Mouse (Mus musculus) hematopoietic stem cell, adult 5-6 weeks (primary cell): ENCODE results near the gene Mmel1. TPM values are rescaled to one million over a fixed set of nuclear protein-coding genes. Genes with fewer than 3 reads are reported as not detected.
A peak's percentile ranks its signal among the peaks of the same experiment; 100 is the strongest.

ENCODE experiments used
- ATAC-seq, 2 experiments: fragments of 125-278 bp in 1 of 2; replicated peaks in 1 of 2; 2 replicates each; pipeline ENCODE4 v1.8.0; 2016 to 2017; ENCODE audit warnings: inconsistent platforms in 2 of 2, mild to moderate bottlenecking in 2 of 2, moderate number of reproducible peaks in 2 of 2, low read depth in 1 of 2, moderate TSS enrichment in 1 of 2; ENCODE audit not compliant: low FRiP score in 2 of 2, poor library complexity in 2 of 2, severe bottlenecking in 2 of 2, insufficient read depth in 1 of 2, low TSS enrichment in 1 of 2
- total RNA-seq: library from RNA; stranded (forward); fragments of 172-1452, 232-1000 nt; gene quantifications from 2 replicates; pipeline ENCODE4 v1.2.3, GENCODE M21; 2017

Mmel1 gene
- total RNA-seq: not detected in 2 replicates

- ATAC-seq: no peak
Observed at GRCm38 (mm10) chr4:154869440-154869839, at the start of gene Mmel1. Gene Mmel1 (plus strand): TSS chr4:154869585.

DNA sequence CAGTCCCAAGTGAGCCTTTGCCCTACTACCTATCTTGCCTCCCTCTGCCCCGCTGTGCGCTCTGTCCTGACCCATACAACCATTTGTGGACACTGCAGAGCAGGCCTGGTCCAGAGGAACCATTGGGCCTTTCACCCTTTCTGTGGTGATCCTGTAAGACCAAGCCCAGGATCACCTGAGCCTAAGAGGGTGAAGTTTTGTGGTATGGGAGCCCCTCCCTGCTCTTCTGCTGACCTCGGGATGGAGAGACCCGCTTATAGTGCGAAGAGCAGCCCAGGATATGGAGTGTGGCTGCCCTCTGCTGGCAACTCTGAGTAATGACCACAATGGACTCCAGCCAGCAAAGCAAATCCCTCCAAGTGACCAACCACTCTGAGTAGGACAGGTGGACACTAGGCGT lies 43.7 kb upstream of the Mmel1 start:
- ATAC-seq: peak; percentile 24 to 80; a peak in 2 of 4 replicates

- ATAC-seq: no peak
Observed at GRCm38 (mm10) chr4:154826224-154826623, 43.2 kb upstream of the Mmel1 start.

DNA sequence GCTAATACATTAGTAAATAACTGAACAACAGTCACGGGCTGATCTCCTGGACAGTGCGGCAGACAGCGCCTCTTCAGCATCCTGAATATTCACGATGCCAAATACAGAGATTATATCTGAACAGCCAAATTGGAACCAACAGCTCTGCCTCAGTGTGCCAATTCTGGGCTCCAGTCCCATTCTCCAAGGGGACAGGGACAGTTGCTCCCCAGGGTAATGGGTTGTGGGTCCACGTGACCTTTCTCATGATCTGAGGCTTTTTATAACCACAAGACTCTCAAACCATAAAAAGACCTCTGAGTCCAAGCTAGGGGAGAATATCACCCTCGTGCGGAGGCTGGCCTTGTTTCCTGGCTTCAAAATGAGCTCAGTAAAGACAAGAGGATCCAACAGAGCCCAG lies 42.2 kb upstream of the Mmel1 start:
- no peak for ATAC-seq

DNA sequence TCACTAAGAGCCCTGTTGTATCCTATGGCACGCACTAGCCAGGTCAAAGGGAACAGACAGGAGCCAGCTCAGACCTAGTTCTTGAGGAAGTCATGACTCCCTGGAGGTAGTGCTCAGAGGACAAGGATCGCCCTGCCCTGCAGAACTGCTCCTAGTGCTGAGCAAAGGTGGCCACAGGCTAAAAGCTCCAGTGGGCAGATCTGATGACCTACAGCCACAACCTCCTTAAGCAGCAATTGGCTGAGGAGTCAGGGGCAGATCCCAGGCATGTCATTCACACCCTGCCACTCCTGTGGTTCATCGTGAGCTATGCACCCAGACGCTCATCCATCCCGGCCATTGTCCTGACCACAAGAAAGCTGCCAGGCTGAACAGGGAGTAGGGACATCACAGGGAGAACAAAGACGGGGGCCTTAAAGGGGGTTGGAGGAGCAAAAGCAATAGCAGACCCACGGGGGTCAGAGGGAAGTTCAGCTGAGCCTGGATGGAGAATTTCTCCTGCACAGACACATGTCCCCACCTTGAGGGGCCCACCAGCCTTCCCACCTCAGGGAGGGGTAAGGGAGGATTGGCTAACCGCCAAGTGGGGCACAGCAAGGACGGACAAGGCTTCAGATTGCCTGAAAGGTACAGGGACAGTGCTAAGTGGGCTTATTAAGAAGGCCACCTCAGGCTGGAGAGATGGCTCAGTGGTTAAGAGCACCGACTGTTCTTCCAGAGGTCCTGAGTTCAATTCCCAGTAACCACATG lies 41.3 kb upstream of the Mmel1 start:
- no peak for ATAC-seq

- ATAC-seq: no peak
Observed at GRCm38 (mm10) chr4:154831915-154832573, 37.3 kb upstream of the Mmel1 start.

- no peak for ATAC-seq
Observed at GRCm38 (mm10) chr4:154836183-154836915, 33.0 kb upstream of the Mmel1 start.

DNA sequence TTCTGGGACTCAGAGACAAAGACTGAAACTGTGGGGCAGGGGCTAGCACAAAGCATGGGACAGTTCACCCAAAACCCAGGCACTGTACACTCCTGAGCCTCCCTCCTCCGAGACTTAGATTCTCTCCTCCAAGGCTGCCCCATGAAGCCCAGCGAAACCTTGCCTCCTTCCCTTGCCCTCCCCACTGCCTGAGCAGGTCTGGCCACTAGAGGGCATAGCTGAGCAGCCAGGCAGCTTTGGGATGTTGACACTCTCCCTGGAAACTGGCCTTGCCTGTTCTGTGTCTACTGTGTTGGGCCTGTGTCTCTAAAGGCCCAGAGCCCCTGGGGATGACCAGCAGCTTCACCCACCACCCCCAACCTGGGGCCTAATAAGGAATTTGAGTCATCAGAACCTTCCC lies 32.2 kb upstream of the Mmel1 start, which contains the start of gene Ttc34:
Gene Ttc34, plus strand, starts transcription at position 290 of the 400 bp plus-strand sequence.
- ATAC-seq: peak; percentile 68 to 85

DNA sequence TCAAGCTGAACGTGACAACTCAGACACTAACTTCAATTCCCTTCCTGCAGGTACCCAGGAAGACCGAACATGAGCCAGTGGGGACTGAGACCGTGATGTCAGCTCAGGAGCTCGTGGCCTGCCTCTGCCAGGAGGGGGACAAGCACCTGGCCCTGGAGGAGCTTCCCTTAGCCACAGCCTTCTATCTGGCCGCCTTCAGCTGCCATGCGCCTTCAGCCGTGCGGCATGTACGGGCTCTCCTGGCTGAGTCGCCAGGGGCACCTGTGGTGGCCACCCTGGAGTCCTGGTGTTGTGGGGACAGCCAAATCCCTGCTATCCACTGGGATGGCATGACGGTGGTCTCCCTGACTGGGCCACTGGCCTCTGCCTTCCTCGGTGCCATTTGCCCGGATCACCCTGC lies 30.6 kb upstream of the Mmel1 start:
- no peak for ATAC-seq

GRCm38 (mm10) chr4:154839406-154839805 lies 30.0 kb upstream of the Mmel1 start:
- no peak for ATAC-seq

- ATAC-seq: no peak
Observed at GRCm38 (mm10) chr4:154852696-154853095, 16.7 kb upstream of the Mmel1 start.

DNA sequence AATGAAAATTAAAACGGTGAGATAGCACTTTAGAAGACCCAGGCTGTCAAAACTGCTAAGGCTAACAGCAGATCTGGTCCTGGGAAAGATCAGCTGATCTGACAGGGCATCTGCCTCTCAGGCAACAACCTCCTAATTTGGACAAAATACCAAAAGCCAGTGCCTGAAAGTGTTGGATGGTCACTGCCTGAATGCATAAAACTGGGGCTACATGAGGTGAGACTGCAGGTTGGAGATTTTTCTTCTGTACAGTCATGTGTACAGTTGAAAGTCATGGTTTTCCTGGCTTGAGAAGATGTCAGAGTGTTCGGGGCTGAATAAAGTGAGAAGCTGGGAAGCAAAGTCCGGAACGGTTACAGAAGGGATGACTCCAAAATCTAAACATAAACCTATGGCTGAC lies 15.5 kb upstream of the Mmel1 start:
- no peak for ATAC-seq

GRCm38 (mm10) chr4:154854676-154855345 lies 14.6 kb upstream of the Mmel1 start:
- ATAC-seq: peak; percentile 27 to 55; a peak in 2 of 4 replicates

- peak; percentile 56 to 71; a peak in 3 of 4 replicates for ATAC-seq
Observed at GRCm38 (mm10) chr4:154855721-154856479, 13.5 kb upstream of the Mmel1 start.

DNA sequence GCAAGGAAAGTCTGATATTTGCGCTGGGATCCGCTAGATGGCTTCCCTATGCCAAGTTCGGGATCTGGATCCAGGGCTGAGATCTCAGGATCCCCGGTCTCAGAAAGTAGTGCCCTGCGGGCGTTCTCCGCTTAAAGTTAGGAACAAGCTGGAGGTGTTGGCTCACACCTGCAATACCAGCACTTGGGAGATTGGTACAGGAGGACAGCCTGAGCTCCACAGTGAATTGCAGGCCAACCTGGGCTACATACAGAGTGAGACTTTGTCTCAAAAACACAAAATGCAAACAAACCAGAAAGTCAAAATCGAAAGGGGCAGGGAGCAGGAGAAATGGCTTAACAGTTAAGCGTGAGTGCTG lies 12.9 kb upstream of the Mmel1 start:
- ATAC-seq: no peak

DNA sequence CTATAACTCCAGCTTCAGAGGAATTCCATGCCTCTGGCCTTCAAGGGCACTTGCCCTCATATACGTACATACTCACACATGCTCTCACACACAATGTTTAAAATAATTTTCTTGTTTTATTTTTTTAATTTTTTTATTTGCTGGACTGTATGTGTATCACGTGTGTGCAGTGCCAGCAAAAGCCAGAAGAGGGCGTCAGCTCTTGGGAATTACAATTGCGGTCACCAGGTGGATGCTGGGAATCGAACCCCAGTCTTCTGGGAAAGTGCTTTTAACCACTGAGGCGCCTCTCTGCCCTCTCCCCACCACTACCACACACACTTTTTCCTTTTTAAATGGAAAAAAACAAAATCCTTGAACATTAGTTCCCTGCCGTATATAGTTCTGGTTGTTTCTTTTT lies 12.5 kb upstream of the Mmel1 start:
- no peak for ATAC-seq
